Mouse (Mus musculus) liver, adult 10 weeks (tissue): ENCODE data around the gene Amy2a4. TPM values are rescaled to one million over a fixed set of nuclear protein-coding genes. Genes with fewer than 3 reads are reported as not detected.

Experiments
- polyA plus RNA-seq: library from polyadenylated mRNA; stranded (reverse); fragments of 350-450 nt; fragmentation: Illumina TruSeq; extraction: RNeasy Lipid Tissue Mini Kit (QIAGEN cat#74804); gene quantifications from one replicate; pipeline ENCODE4 v1.2.3, GENCODE M21; 2014; ENCODE audit warnings: low read depth, low replicate concordance

The Amy2a4 gene
- polyA plus RNA-seq, result not detected

GRCm38 (mm10) chr3:113291349-113291748 is at the start of gene Amy2a4:
Amy2a4 (minus strand) TSS chr3:113291449.

GRCm38 (mm10) chr3:113323952-113324351 is 32.7 kb upstream of the Amy2a4 start, which contains the start of gene Amy2a3:
Amy2a3 (minus strand) TSS chr3:113324052.

GRCm38 (mm10) chr3:113258737-113259136 is 32.5 kb downstream of the Amy2a4 start, which contains the start of gene Amy2a5:
Amy2a5 (minus strand) TSS chr3:113258837.

Other genes starting within 250 kb of the Amy2a4 start
- gene Amy2a5, start 32.6 kb downstream of the Amy2a4 start, polyA plus RNA-seq, result 0.61 TPM
- not detected for gene Amy2a3, start 32.6 kb upstream of the Amy2a4 start, polyA plus RNA-seq
- gene Amy2a2, start 65.2 kb upstream of the Amy2a4 start, polyA plus RNA-seq, result not detected
- gene Amy2a1, start 241.0 kb upstream of the Amy2a4 start, polyA plus RNA-seq, result not detected